Mouse (Mus musculus): ENCODE measurements at regions not wholly inside any gene's neighbourhood (a gene's known extent, or its start where the extent isn't known, plus 50 kb on each side); places are given as distances from the start of the nearest gene placed in this dataset.
A peak's percentile ranks its signal among the peaks of the same experiment; 100 is the strongest.

DNA sequence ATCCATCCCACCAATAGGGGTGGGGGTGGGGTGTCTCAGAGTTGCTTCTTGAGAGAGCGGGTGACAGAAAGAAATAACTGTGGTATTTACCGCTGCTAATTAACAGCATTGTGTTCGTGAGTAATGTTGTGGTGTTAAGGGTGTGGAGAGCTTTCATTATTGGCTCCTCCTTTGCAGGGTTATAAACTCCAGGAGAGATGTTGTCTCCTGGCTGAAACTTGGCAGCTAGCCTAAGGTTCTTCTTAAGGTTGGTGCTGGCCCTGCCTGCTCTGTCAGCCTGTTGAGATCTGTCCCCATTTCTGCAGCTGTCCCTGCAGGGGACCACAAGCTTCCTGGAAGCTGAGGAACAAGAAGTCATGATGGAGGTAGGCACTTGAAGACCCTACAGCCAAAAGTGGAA lies 120.6 kb downstream of the Sox9 start:
- Histone ChIP-seq H3K4me2 (no peak overlapping the region), H3K27ac (replicated peaks) (no peak overlapping the region), H3K9me3 (no peaks in the 10 kb centered on the region), H3K4me1 (replicated peaks) (0 out of 2 replicates have a peak, but pooled peaks cover 7% of the 10 kb centered on the region), H3K27me3 (no peaks in the 10 kb centered on the region), H3K4me3 (no peak overlapping the region), H3K9ac (no peak overlapping the region), H3K36me3 (no peaks in the 10 kb centered on the region)
- WGBS = 33% methylated on average over 3 of the region's 3 CpGs
- no peak for ATAC-seq (ENCODE audit: low read depth)

- WGBS = 78% methylated on average over 5 of the region's 5 CpGs
- ATAC-seq (ENCODE audit: low read depth) = no peak
Observed at GRCm38 (mm10) chr11:112910309-112910708, 128.3 kb downstream of the Sox9 start.

DNA sequence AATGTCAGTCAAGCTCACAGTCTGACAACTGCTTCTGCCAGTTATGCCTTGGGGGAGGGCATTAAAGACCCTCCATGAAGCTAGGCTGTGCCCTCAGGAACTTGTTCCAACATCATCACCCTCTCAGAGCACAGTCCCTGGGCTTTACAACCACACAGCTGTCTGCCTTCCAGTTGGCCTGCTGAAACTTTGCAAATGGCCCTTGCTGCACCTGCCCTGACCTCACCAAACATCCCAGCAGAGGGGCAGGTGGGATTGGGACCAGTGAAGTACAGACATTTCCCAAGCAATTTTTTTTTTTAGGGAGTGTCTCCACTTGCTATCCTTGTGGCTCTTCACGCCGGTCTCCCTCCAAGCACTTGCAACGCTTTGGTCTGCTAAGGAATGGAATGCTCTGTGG lies 130.9 kb downstream of the Sox9 start:
- Histone ChIP-seq H3K27me3 (no peaks in the 10 kb centered on the region), H3K36me3 (no peaks in the 10 kb centered on the region), H3K9me3 (no peaks in the 10 kb centered on the region), H3K4me1 (replicated peaks) (peaks cover 7% of the 10 kb centered on the region), H3K4me3 (no peak overlapping the region), H3K4me2 (no peak overlapping the region), H3K9ac (no peak overlapping the region), H3K27ac (replicated peaks) (no peak overlapping the region)
- no peak for ATAC-seq (ENCODE audit: low read depth)
- WGBS = 85% methylated on average over 3 of the region's 3 CpGs

More at GRCm38 (mm10) chr11:112910309-112910708, 128.3 kb downstream of the Sox9 start:
- H3K9ac ChIP-seq = no peak overlapping the region
- no peaks in the 10 kb centered on the region for H3K9me3 ChIP-seq
- peaks cover 7% of the 10 kb centered on the region for H3K4me1 ChIP-seq (replicated peaks)
- no peak overlapping the region for H3K4me3 ChIP-seq
- H3K36me3 ChIP-seq = no peaks in the 10 kb centered on the region
- no peaks in the 10 kb centered on the region for H3K27me3 ChIP-seq
- H3K27ac ChIP-seq (replicated peaks) = no peak overlapping the region
- no peak overlapping the region for H3K4me2 ChIP-seq

DNA sequence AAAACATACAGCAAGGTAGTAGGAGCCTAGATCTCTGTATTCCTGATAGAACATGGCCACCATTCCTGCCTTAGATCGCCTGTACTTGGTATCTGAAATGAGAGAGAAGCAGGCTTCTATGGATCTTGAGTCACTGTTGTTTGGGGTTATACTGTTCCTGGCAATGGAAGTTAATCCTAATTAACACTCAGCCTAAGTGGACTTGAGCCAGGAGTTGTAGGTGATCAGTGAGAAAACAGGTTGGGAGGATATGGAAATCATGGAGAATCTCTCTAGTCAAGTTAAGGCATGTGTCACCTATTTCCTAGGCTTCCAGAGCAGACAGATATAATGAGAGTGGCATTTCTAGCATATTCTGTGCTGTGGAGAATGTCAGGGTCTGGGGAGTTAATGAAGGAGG lies 134.9 kb downstream of the Sox9 start:
- whole genome bisulfite sequencing = 88% methylated on average over 1 of the region's 1 CpGs
- no peaks in the 10 kb centered on the region for H3K4me1 ChIP-seq (replicated peaks)
- H3K27ac ChIP-seq (replicated peaks) = no peak overlapping the region
- no peaks in the 10 kb centered on the region for H3K27me3 ChIP-seq
- no peaks in the 10 kb centered on the region for H3K9me3 ChIP-seq
- H3K4me3 ChIP-seq = no peak overlapping the region
- H3K9ac ChIP-seq = no peak overlapping the region
- ATAC-seq (ENCODE audit: low read depth) = no peak
- no peak overlapping the region for H3K4me2 ChIP-seq
- no peaks in the 10 kb centered on the region for H3K36me3 ChIP-seq

- H3K4me3 ChIP-seq = no peak overlapping the region
- H3K9me3 ChIP-seq = no peaks in the 10 kb centered on the region
- no peaks in the 10 kb centered on the region for H3K36me3 ChIP-seq
- no peak for ATAC-seq (ENCODE audit: low read depth)
- no peak overlapping the region for H3K4me2 ChIP-seq
- no peaks in the 10 kb centered on the region for H3K27me3 ChIP-seq
- no peaks in the 10 kb centered on the region for H3K4me1 ChIP-seq (replicated peaks)
- WGBS = 88% methylated on average over 4 of the region's 4 CpGs
- H3K27ac ChIP-seq (replicated peaks) = no peak overlapping the region
- no peak overlapping the region for H3K9ac ChIP-seq
Observed at GRCm38 (mm10) chr11:112920131-112920530, 138.1 kb downstream of the Sox9 start.

- Histone ChIP-seq H3K4me2 (no peak overlapping the region), H3K4me3 (no peak overlapping the region), H3K9ac (no peak overlapping the region), H3K9me3 (no peaks in the 10 kb centered on the region), H3K27ac (replicated peaks) (no peak overlapping the region), H3K36me3 (no peaks in the 10 kb centered on the region), H3K27me3 (no peaks in the 10 kb centered on the region), H3K4me1 (replicated peaks) (no peaks in the 10 kb centered on the region; the same call in 1 of the 2 replicates)
- WGBS = 90% methylated on average over 1 of the region's 1 CpGs
- ATAC-seq (ENCODE audit: low read depth) = no peak
Observed at GRCm38 (mm10) chr11:112924577-112924976, 142.6 kb downstream of the Sox9 start.

DNA sequence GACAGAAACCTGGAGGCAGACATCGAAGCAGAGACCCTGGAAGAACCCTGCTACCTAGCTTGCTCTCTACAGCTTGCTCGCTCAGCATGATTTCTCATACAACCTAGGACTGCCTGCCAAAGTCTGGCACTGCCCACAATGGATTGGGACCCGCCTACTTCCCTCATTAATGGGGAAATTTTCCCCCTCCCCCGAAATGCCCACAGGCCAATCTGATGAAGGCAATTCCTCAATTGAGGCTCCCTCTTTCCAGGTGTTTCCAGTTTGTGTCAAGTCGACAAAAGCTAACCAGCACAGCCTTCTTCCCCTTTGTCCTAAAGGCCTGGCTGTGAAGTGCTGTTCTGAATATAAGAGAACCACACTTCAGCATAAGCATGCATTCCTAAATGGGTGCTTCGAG lies 143.1 kb downstream of the Sox9 start:
- Histone ChIP-seq H3K4me3 (no peak overlapping the region), H3K36me3 (no peaks in the 10 kb centered on the region), H3K27ac (replicated peaks) (no peak overlapping the region), H3K9ac (no peak overlapping the region), H3K9me3 (no peaks in the 10 kb centered on the region), H3K4me2 (no peak overlapping the region), H3K27me3 (no peaks in the 10 kb centered on the region), H3K4me1 (replicated peaks) (no peaks in the 10 kb centered on the region; the same call in 1 of the 2 replicates)
- no peak for ATAC-seq (ENCODE audit: low read depth)
- 57% methylated on average over 6 of the region's 6 CpGs for WGBS

GRCm38 (mm10) chr11:112926330-112927025 lies 144.5 kb downstream of the Sox9 start:
- Histone ChIP-seq H3K4me1 (replicated peaks) (no peaks in the 10 kb centered on the region; the same call in 1 of the 2 replicates), H3K9ac (no peak overlapping the region), H3K9me3 (no peaks in the 10 kb centered on the region), H3K36me3 (no peaks in the 10 kb centered on the region), H3K27me3 (no peaks in the 10 kb centered on the region), H3K27ac (replicated peaks) (peak overlapping the region; percentile 49; the same call in 1 of the 2 replicates), H3K4me3 (no peak overlapping the region), H3K4me2 (no peak overlapping the region)
- no peak for ATAC-seq (ENCODE audit: low read depth)
- WGBS = 69% methylated on average over 19 of the region's 19 CpGs

GRCm38 (mm10) chr11:112930186-112930808 lies 148.3 kb downstream of the Sox9 start:
- 82% methylated on average over 10 of the region's 10 CpGs for WGBS

DNA sequence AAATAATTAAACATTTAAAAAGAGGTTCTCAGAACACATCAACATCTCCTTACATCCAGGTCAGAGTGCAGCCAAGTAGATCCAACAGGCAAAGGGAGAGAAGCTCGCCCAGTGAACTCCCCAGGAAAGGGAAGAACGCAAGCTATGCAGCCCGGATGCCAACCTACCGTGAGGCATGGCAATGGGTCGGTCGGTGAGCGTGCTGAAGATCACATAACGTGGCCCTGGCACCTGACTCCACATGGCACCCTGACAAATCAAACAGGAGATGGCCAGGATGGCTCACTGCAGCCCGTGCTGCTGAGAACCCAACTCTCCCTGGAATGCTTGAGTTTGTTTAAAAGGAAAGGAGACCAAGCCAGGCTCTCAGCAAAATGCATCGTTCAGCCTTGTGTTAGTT lies 156.0 kb downstream of the Sox9 start:
- 90% methylated on average over 10 of the region's 10 CpGs for WGBS
- ATAC-seq (ENCODE audit: low read depth) = no peak
- Histone ChIP-seq H3K4me3 (no peak overlapping the region), H3K9ac (no peak overlapping the region), H3K27me3 (no peaks in the 10 kb centered on the region), H3K36me3 (no peaks in the 10 kb centered on the region), H3K9me3 (no peaks in the 10 kb centered on the region), H3K27ac (replicated peaks) (no peak overlapping the region), H3K4me1 (replicated peaks) (no peaks in the 10 kb centered on the region), H3K4me2 (no peak overlapping the region)

More at GRCm38 (mm10) chr11:112930186-112930808, 148.3 kb downstream of the Sox9 start:
- Histone ChIP-seq H3K36me3 (no peaks in the 10 kb centered on the region), H3K9ac (no peak overlapping the region), H3K27ac (replicated peaks) (no peak overlapping the region), H3K4me2 (no peak overlapping the region), H3K4me1 (replicated peaks) (no peaks in the 10 kb centered on the region; the same call in 1 of the 2 replicates), H3K9me3 (no peaks in the 10 kb centered on the region), H3K4me3 (no peak overlapping the region), H3K27me3 (no peaks in the 10 kb centered on the region)
- ATAC-seq (ENCODE audit: low read depth) = no peak

DNA sequence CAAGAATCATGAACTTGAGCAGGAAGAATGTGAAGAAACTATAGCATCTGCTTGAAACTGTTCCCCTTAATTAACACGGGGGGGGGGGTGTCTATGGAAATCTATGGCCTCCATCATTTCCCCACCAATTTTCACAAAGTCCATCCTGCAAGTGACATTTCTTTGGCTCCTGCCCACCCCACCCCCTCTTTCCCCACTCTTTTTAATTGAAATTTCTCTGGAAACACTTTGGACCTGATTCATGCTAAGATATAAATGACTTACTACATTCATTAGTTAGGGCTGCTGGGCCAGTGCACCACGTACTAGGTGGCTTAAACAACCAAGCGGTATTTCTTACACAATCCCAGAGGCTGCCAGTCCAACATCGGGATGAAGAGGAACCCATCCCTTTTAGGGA lies 169.4 kb downstream of the Sox9 start:
- Histone ChIP-seq H3K4me3 (no peak overlapping the region), H3K36me3 (no peaks in the 10 kb centered on the region), H3K27ac (replicated peaks) (no peak overlapping the region), H3K9ac (no peak overlapping the region), H3K27me3 (no peaks in the 10 kb centered on the region), H3K4me1 (replicated peaks) (no peaks in the 10 kb centered on the region; the same call in none of the 2 replicates), H3K4me2 (no peak overlapping the region), H3K9me3 (no peaks in the 10 kb centered on the region)
- no peak for ATAC-seq (ENCODE audit: low read depth)
- WGBS = 69% methylated on average over 4 of the region's 4 CpGs

DNA sequence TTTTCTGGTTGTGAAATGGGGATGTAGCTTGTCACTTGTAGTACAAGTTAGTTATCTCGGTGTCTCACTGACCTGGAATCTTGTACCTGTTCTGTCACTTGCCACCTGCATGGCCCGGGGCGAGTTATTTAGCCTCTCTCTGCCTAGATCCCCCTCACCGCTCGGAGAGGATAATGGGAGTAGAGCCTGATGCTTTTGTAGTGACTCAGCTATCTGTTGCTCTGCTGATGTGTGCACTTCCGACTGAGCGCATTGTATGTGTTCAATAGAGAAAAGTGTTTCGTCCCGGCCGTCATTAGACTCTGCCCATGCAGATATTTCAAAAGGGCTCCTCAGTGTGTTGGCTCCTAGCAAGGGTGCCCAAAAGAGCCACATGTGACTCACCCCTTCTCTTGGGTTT lies 170.3 kb downstream of the Sox9 start:
- H3K9me3 ChIP-seq = no peaks in the 10 kb centered on the region
- WGBS = 52% methylated on average over 10 of the region's 10 CpGs

More for the DNA sequence above, 170.3 kb downstream of the Sox9 start:
- Histone ChIP-seq H3K4me2 (no peak overlapping the region), H3K9ac (no peak overlapping the region), H3K27ac (replicated peaks) (no peak overlapping the region), H3K27me3 (no peaks in the 10 kb centered on the region), H3K4me3 (no peak overlapping the region), H3K36me3 (no peaks in the 10 kb centered on the region), H3K4me1 (replicated peaks) (peaks cover 8% of the 10 kb centered on the region)
- no peak for ATAC-seq (ENCODE audit: low read depth)

Data from neural tube, embryonic 13.5 days (tissue).